Mouse (Mus musculus): ENCODE measurements around the gene Spred1.
"Not testable (repeated sequence)": the region's sequence is repeated elsewhere in the genome, so short reads cannot be mapped to it uniquely, and the experiment has no call there.

Gene Spred1

DNA sequence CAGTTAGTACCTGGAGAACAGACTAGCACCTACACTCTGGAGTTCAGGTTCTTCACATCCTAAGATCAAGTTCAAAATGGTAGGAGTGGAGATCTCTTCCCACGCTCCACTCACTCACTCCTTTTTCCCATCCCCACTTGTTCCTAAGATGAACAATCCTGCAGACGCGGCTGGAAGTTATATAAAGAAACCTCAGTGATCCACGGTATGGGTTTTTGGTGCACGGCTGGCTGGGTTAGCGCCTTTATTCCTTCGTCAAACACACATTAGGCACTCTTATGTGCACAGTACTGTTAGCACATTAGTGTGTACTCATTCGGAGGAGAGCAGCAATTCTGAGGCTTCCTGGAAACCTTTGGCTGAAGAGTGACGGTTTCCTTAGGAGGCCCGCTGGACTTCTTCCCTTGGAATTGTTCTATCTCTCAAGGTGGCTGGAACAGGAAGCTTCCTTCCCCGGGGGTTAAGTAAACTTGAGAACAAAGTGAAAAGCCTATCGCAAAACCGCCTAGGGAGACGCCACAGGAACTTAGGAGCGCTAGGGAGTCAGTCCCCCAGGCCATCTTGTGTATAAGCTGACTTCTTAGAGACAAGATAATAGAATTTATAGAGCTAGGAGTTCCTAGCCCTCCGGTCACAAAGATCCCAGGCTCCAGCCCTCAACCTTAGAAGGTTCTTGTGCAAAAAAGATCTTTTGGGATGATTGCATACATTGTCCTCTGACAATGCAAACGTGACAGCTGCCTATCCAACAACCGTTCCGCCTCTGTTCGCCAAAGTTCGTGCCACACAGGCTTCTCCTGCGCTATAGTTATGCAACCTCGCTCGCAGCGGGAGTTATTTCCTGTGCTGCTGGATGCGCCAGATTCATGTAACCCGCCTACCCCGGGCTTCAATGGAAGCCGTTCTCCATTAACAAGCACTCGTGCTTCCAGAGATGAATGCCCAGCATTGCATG is 1.6 kb upstream of the Spred1 start:
- DNase-seq (ENCODE audit: low spot score), result no peak

DNA sequence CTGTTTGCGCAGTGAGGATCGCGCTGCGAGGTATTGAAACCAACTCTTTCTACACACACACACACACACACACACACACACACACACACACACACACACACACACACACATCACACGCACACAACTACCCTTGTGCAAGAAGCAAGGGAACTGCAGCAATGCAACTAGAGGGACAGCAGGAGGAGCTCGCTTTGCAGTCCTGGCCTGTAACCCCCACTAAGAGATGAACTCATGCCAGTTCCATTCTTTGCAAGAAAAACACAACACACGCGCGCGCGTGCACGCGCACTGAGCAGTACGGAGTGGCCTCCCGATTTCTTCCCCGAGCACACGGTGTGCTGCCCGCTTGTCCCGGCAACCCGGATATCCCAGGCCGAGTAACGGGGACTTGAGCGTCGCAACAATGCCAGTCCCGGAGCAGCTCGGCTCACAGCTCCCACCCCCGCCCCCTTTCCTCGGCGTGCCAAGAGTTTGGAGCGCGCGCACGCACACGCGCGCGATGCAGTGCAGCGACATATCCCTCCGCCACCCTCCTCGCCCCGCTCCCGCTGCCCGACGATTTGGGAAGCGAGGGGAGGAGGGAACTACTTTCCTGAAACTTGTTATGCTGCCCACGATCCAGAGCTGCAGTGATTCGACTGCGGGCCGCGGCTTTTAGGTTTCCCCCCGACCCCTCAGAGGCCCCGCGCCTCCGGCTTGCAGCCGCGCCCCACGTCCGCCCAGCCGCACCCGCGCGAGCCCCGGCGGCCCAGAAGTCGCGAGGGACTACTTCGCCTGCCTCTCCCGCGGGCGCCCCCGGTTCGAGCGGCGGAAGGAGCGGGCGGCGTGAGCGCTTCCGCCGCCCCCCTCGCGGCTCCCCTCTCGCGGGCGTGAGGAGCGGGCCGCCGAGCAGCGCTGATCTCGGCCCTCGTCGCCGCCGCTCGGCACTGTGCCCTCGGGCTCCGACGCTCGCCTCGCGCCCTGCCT is 645 bp upstream of the Spred1 start:
- peak; percentile 79 for DNase-seq (ENCODE audit: low spot score)

DNA sequence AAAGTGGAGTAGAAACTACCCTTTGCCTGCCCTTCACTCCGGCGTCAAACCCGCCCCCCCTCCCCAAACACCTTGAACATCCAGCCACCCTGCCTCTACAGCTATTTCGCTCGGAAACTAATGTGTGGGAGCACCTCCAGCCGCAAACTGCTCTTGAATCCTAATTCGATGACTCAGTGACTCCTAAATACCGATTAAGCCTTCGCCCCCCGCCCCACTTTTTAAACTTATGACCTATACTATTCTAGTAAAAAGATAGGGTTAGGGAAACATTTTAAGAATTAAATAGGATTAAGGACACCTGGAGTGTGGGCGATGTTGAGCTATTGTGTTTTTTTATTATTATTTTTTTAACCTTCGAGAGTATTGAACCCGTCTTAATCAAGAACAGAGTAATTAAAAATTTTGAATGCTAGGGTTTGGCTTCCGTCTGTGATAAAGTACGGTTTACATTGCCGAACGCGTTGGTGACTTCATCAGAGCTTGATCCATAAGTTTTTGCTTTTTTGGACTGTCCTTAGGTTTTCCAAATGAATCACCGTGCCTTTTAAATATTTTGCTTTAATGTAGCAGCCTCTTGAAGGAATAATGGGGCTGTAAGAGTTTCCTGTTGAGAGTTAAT is 921 bp downstream of the Spred1 start:
- DNase-seq (ENCODE audit: low spot score), result no peak

DNA sequence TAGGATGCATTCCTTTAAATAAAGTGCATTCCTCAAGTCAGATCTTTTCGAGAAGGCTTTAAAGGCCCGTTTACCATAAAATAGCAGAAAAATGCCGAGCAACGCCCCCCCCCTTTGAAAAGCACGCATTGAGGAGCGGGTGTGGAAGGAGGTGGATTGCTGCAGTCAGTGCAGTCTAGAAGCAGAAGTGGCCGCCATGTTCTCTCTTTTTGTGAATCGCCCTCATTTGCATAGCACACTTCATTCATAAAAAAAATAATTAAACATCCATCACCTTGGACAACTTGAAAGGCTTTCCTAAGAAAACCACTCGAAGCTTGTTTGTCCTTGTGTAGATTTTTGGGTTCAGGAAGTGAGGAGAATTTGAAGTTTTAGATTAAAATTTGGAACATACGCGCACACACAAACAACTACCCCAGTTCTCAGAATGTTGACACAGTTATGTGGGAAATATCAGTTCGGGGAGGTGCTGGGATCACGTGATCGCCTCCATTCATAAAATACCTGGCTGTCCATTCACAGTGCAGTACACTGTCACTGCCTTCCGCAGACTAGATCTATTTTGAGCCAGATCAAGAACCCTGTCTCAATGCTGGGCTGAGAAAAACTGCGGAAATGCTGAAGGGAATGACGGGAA is 1.6 kb downstream of the Spred1 start:
- DNase-seq (ENCODE audit: low spot score), result peak; percentile 62

DNA sequence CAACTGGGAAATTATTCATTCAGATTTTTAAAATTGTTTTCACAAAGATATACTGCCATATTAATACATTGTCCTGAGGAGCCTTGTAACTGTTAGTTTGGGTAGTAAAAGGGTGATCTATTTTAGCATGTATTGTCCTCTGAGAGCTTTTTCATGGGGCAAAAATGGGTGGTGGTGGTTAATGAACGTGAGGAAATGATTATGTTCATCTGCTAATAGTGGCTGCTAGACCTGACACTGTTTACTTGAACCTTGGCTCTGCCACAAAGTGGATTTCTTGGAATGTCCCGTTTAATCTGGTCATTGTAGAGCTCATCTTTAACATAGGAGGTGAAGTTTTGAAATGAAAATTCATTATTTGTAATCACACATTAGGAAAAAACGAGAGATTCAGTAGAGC is 2.5 kb downstream of the Spred1 start:
- no peak for DNase-seq (ENCODE audit: low spot score)

DNA sequence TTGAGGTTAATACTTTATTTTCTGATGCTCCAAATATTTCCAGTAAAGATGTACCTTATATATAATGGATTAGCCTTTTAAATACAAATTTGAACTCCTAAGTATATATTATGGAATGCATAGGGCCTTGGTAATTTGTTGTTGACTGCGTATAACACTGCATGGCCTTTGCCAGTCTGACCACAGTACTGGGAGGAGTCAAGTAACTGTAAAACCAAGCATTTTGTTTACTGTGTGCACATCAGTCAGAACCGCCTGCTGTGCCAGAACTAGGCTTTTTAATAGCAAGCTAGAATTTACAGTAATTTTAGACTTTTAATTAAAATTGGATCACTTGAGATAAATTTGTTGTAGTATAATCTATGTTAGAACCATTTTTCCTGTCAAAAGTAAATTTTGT is 3.7 kb downstream of the Spred1 start:
- no peak for DNase-seq (ENCODE audit: low spot score)

DNA sequence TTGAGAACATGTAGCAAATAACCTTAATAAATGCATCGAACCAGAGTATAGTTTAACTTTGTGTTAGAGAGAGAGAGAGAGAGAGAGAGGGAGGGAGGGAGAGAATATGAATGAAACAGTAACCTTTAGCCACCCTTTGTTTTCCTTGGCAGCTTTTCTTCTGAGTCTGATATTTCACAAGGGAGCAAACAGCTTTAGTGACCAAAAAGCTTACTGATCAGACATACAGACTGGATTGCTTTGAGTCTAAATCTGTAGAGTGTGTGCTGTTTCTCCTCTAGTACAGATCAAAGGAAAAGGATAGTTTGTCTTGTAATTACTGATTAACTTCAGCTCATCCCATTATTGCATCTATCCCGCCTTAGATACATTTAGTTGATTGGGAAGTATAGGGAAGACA is 8.0 kb downstream of the Spred1 start:
- DNase-seq (ENCODE audit: low spot score), result no peak

DNA sequence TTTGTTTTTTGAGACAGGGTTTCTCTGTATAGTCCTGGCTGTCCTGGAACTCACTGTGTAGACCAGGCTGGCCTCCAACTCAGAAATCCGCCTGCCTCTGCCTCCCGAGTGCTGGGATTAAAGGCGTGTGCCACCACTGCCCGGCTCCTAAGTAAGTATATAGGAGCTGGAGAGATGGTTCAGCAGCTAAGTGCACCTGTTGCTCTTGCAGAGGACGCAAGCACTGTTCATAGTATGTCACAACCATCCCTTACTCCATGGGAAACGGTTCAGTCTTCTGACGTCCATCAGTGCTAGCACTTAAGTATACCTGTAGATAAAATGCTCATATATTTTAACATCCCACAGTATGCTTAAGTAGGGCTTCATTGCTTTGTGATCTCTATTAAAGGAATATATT is 9.9 kb downstream of the Spred1 start:
- not testable (repeated sequence) for DNase-seq (ENCODE audit: low spot score)

DNA sequence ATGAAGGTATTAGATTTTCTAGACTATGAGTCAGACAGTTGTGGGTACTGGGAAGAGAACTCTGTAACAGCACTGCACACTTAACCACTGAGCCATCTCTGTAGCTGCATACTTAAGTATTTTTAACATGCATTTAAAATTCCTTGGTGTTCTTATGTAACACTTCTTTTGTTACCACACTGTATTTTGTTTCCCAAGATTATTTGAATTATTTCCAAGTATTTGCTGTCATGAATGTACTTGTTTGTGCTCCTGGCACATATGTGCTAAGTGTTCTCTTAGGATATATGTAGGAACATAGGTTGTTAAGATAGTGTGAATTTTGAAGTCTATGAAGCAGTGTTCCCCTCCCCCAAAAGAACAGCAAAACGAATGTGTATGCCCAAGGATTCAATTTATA is 10.7 kb downstream of the Spred1 start:
- DNase-seq (ENCODE audit: low spot score), result no peak

DNA sequence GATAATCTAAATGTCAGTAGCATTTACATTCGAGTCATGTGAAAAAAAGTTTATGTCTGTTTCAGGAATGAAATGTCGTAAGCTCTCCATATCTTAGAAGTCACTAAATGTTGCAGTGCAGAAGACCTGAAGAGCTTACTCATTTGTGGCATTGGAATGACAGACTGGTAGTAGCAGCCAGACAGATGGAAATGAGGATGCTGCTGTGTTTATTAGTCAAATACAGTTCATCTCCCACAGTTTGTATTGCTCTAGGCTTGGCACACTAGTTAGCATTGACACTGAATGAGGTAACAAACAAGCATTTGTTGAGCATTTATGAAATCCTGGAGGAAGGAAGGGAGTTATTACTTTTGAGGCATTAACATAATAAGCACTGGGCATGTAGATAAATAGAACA is 12.4 kb downstream of the Spred1 start:
- no peak for DNase-seq (ENCODE audit: low spot score)

DNA sequence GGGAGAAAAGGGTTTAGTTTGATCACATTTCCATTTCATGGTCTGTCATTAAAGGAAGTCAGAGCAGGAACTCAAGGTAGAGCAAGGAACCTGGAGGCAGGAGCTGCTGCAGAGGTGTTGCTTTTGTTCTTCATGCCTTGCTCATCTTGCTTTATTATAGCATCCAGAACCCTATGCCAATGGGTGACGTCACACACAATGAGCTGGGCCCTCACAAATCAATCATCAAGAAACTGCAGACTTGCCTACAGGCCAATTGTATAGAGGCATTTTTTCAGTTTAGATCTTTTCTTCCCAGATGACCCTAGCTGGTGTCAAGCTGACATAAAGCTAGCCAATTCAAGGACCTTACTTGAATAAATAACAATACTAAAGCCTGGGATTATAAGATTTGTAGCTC is 16.6 kb downstream of the Spred1 start:
- no peak for DNase-seq (ENCODE audit: low spot score)

DNA sequence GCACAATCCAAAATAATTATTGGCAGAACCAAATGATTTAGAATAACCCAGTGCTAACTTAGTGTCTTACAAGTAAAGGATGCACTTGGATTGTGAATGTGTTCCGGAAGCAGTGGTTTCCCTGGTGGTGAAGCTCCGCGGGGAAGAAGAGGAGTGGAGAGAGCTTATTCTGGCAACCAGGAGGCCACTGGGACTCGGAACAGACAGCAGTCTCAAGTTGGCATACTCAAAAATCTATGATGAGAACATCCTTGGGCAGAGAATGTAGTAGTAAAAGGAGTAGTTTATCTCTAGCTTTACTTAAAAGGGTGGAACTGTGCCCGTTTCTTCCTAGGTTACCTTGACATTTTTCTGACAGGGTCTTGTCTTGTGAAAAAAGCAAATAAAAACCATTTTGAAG is 17.8 kb downstream of the Spred1 start:
- no peak for DNase-seq (ENCODE audit: low spot score)

DNA sequence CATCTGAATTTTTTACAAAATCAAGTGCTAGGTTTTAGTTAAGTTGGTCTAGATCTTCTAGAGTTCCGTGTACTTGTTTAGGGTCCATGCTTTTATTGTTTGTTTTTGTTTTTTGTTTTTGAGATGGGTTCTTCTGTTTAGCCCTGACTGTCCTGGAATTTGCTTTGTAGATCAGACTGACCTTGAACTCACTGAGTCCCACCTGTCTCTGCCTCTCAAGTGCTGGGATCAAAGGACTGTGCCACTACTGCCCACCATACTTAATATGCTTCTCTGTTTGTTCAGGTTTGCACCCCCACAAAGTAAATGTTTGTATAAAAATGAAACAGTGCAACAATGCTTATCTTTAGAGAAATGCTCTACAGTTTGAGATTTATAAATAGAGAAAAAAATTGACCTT is 18.8 kb downstream of the Spred1 start:
- DNase-seq (ENCODE audit: low spot score), result no peak

DNA sequence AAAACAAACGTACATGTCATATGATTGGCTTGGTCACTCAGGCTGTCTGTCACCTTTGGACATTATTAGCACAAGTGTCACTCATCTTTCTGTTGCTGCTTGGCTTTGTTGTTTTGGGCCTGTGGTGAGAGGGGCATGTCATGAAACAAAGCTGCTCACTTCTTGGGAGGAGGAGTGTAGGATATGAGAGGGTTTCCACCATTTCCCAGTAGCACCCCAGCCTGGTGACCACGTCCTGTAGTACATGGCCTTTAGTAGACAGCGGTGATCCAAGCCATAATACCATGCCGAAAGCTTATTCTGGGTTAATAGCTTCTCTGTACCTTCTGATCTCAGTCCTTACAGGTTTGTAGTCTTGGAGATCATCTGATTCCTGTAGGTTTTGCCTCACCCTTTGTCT is 21.9 kb downstream of the Spred1 start:
- DNase-seq (ENCODE audit: low spot score), result no peak

DNA sequence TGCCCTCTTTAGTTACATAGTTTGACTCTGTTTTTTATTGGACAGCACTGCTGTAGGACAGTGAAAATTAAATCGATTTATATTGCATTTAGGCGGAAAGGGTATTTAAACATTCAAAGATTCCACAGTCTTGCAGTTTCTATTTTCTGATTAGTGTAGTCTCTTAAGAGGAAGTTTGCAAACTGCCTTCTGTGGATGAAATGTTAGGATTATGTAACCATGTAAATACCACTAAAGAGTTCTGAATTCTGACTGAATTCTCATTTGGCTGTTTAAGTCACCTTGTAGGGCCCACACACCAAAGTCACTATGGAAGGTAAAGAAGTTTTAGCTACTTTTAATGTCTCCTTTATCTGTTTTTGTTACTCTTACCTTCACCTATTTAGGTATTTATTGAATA is 24.9 kb downstream of the Spred1 start:
- DNase-seq (ENCODE audit: low spot score), result no peak

DNA sequence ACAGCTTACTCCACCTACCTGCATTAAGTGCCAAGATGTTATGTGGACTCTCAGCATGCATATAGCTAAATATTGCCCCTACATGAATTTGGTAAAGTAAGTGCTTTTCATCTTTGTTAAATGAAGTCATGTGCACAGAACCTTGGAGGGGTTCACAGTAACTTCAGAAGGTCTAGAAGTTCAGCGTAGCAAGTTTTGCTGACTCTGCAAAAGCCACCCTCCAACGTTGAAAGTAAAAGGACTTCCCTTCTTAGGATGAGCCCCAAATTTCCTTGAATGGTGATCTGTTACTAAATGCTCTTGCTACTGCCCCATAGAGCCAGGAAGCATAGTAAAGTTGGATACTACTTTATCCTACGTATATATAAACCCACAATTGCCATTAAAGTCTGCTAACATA is 25.4 kb downstream of the Spred1 start:
- DNase-seq (ENCODE audit: low spot score), result no peak

DNA sequence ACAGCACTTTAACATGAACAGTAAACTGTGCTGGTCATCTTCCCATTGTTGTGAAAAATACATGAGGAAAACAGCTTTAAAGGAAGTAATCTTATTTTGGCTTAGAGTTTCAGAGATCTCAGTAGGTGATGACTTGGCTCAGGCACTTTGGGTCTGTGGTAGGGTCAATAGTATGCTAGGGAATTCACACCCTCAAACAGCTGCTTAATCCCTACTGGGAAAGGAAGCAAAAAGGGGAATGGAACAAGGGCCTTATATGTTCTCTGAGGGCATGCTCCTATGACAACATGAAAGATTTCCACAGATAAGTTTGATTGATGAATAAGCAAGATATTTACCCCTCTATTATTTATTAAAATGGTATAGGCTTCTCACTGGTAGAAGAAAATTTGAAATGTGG is 31.0 kb downstream of the Spred1 start:
- DNase-seq (ENCODE audit: low spot score), result no peak

DNA sequence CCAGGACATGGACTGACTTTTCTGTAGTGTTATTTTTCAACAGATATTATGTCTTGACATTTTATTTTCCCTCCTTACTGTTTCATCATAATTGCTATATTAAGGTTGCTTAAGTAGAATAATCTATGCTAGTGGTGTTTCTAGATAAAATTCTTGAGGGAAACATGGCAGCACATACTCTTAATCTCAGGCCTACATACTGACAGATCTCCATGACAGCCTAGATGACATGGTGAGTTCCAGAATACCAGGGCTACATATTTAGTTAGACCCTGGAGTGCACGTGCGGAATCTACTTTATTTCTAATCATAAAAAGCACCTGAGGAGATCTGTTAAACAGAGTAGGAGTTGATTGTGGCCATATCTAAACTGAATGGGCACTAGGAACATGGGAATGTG is 47.2 kb downstream of the Spred1 start:
- no peak for DNase-seq (ENCODE audit: low spot score)

DNA sequence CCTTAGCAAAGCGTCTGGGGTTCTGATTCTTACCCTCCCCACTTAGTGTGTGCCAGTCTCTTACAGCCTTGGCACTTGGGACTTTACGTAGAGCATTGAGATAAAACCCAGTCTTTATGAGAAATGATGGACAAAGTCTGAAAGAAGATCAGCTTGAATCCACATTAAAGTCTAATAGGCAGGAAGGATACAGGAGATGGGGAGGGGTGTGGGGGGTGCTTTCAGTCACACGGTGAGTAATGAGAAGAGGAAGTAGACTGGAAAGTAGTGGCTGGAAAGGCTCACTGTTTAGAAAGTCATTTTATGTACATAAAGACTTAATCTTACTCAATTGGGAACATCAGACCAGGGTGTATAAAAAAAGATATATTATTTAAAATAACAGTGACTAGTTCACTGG is 47.9 kb downstream of the Spred1 start:
- no peak for DNase-seq (ENCODE audit: low spot score)

DNA sequence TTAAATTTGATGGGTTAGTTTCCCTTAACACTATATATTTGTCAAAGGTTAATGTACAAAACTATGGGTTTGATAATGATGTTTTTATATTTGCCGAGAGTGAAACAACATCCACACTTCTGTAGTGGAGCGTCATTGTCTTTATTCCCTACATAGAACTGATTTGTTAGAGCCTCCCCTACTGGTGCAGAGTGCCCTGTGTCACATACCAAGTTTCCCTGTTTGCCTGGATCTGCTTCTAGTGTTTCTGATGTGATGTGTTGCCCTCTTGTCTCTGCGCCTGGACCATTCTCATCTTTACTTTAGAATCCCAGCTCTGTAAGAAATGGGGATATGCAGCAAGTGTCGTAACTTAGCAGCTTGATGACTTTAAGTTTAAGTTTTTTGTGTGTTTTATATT is 51.8 kb downstream of the Spred1 start:
- no peak for DNase-seq (ENCODE audit: low spot score)

DNA sequence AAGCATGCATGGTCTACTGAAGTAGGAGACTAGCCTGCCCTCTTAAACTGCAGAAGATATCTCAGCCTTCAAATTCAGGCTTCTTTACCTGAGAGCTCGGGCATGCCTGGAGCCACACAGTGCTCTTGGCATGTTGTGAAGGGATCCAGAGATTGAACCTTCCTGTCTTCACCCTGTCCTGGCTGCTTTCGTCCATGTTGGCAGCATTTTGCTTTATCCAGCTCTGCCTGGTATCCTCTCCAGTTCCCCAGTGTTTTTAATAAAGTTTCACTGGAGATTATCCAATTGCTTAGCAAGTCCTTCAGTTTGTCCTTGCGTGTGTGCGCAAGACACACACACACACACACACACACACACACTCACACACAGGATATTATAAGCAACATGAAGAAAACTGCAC is 54.9 kb downstream of the Spred1 start:
- DNase-seq (ENCODE audit: low spot score), result no peak

DNA sequence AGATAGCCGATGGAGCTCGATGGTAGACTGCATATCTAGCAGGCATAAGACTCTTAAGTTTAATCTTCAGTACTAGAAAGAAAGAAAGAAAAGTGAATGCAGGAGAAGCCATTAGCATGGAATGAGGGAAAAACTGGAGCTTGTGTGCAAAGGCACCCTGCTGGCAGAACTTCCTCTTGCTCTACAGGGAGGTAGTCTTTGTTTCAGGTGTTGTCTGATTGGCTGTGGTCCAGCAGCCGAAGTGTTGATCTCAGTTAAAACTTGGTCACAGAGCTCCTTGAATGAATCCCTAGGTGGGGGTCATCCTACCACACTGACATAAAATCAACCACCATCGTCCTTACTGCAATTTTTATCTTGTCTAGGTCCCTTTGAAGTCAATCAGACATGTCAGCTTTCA is 55.8 kb downstream of the Spred1 start:
- DNase-seq (ENCODE audit: low spot score), result no peak

Data from T-cell, adult 2 months (primary cell).